Mouse (Mus musculus) splenic B cell, adult 2 months (primary cell): ENCODE measurements around the gene Csrnp3.

Experiments
- DNase-seq: peaks from one replicate; pipeline ENCODE4 v3.0.0-alpha.2; 2011; ENCODE audit warnings: low read depth, low spot score
- H3K27me3 ChIP-seq: 2 replicates; pipeline ENCODE4 v1.6.1; 2012; ENCODE audit warnings: mild to moderate bottlenecking, low read length, moderate library complexity, mixed read lengths; ENCODE audit not compliant: control insufficient read depth, poor library complexity, insufficient read depth, severe bottlenecking
- H3K36me3 ChIP-seq: 2 replicates; pipeline ENCODE4 v1.6.1; 2012; ENCODE audit warnings: mild to moderate bottlenecking, low read length, moderate library complexity, mixed read lengths; ENCODE audit not compliant: control insufficient read depth, poor library complexity, insufficient read depth, severe bottlenecking

Gene Csrnp3

DNA sequence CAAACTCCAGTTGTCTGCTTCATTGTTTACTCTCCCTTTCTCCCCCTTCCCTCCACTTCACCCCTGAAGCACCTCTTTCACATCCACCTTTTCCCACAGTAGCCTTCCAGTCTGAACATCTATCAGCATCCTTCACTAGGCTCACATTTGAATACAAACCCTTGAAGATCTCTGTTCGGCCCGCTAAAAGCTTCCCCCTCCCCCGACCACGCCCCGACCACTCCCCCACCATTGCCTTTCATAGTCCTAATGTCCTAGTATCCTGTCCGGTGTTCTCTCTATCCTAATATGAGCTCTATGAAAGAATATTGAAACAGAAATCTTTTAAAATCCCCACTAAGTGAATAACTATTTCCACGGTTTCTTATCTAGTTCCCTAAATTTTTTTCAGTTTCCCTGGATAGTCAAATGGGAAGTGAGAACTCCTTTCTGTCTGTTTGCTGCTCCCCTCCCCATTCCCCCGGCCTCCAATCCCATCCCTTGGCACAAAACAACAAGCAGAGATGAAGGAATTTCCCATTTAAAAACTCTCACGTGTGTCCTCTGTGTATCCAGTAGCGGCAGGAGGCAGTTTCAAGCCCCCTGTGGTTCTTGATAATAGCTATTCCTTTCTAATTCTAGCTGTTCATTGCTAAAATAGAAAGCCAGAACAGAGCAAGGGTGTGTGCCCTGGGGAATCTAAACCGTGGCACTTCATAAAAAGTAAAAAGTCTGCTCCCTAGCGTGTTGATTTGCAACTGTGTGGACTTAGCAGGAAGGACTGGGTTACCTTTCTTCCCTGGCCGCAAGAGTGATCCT lies 64.4 kb downstream of the Csrnp3 start:
- DNase-seq, result no peak
- H3K27me3 ChIP-seq, result no peaks in the 10 kb centered on the region
- no peaks in the 10 kb centered on the region for H3K36me3 ChIP-seq

DNA sequence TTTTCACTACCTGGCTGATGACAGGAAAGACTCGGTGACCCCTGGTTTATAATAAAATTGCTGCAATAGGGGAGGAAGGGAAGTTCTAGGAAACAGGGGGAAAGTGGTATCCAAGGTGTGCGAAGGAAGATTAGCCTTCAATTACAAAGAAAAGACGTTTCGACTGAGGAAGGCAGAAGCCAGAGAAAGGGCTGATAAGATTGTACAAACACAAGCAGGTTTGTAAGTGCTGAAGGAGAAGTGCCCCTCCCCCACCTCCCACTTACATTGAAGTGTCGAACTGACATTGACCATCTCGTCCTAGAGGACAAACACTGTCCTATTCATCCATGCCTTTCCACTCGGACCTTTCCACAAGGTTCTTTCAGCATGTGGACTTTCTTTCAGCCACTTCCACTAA lies 70.4 kb downstream of the Csrnp3 start:
- Histone ChIP-seq H3K27me3 (no peaks in the 10 kb centered on the region), H3K36me3 (no peaks in the 10 kb centered on the region)
- no peak for DNase-seq

DNA sequence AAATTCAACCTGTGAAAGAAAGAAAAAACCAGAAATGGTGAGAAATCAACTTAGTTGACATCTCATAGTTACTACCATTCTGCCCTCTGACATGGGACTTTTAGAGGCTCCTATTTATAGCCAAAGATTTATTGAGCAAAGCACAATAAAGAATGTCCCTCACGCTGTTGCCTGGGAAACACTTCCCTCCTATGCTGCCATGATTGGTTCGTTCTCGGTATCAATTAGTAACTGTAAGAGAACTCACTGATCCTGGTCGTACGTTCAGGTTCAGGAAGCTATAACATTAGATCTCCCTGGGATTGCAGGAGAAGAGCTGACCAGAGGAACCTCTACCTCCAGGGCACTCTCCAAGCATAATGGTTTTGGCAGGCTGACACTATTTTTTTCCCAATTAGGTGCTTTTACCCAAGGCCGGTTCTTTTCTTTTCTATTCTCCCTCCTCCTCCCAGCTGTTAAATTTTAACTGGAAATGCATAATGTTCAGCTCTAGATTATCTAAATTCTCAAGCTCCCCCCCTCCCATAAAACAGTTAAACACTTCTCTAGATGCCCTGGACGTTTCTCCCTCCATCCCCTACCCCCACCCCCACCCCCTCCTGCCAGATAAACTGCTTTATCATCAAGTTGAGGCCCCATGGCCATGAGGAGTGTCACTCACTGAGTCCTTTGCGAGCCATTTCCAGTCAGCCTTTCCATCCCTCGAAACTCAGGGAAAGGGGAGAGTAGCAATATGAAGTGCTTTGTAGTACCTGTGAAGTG lies 75.3 kb downstream of the Csrnp3 start:
- no peak for DNase-seq
- no peaks in the 10 kb centered on the region for H3K27me3 ChIP-seq
- H3K36me3 ChIP-seq, result no peaks in the 10 kb centered on the region

DNA sequence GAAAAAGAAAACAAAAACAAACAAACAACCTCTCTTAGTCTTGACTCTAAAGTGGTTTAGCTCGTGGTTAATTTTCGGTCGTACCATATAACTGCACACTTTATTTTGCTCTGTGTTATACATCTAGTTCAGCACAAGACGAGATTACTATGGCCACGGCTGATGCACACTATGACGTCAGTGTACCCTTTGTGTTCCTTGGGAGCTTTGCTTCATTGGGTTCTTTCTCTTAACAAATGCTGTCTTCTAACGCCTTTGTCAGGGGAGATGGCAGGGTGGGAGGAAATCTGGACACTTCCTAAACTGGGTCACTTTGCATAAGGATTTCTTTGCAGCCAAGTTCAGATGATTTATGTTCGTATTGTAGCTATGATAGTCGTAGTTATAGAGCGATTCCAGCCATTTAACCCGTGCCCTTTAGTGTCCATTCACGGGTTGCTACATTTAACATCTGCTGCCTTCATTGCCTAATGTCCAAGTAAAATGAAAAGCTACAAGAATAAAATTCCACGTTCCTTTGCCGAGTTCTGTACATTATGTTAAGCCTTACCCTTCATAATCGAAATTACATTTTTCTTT lies 79.9 kb downstream of the Csrnp3 start:
- DNase-seq, result no peak
- H3K36me3 ChIP-seq, result no peaks in the 10 kb centered on the region
- no peaks in the 10 kb centered on the region for H3K27me3 ChIP-seq

DNA sequence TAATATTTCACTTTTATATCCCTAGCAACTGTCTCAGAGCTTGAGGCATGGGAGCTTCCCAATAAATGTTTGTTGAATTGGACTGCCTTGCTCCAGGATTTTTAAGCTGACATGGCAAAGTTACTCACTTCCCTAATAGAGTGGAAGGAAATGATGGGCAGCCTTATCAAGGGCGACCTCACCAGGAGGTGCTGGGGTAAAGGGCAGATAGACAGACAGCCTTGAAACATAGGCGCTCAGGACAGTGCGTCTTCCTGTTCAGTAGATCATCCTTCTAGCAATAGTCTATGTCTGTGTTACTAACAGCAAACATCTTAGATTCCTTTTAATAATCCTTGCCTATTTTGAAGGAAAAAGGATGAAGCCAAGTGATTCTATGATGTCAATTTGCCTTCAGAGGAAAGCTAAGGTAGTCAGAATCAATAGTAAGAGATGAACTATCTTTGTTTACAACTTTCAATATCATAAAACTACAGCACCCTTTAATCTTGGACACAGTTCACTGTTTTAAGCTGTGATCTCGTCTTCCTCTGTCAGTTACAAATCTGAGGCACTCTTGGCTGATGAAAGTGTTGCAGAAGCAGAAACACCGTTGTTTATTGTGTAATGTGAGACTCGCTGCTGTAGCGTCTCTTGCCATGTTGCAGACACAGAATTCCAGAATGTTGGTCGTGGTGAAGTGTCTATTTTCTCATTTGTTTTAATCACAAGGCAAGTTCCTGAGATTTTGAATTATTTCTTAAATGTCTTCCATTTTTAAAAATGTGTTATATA lies 81.6 kb downstream of the Csrnp3 start:
- no peak for DNase-seq
- Histone ChIP-seq H3K27me3 (no peaks in the 10 kb centered on the region), H3K36me3 (no peaks in the 10 kb centered on the region)

DNA sequence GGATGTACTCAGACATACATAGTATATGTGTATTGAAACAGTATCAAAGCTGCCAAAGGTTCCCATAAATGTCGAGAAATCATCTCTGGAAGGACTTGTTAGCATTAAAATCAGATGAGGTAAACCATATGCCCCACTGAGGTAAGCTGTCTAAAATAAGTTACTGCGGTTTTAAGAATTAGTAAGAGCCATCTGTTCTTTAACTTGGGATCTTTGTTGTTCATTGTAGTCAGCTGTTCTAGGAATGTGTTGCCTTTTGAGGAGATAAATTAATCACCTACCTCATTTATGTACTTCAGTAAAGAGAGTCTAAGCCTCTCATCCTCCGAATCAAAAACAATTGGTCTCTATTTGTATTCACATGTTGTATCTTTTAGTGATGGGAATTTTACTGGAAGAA lies 83.7 kb downstream of the Csrnp3 start:
- H3K36me3 ChIP-seq, result no peaks in the 10 kb centered on the region
- DNase-seq, result no peak

DNA sequence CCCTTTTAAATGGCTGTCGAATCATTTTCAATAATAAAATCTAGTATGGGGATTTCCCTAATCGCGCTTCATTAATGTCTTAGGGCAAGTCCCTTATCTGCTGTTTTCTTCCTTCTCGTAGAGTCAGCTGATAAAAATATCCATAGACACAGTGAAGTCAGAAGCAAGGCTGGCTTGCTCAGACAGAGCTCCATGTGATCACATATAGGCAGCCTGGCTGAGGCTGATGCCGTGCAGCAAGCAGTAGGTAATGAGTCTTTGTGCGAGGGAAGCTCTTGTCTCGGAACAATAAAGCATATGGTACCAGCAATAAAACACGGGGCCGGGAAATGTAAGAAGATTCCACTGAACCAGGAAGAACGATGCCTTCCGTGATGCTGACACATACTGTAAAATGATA lies 84.4 kb downstream of the Csrnp3 start:
- DNase-seq, result no peak
- H3K36me3 ChIP-seq, result no peaks in the 10 kb centered on the region

More for the DNA sequence above, 83.7 kb downstream of the Csrnp3 start:
- no peaks in the 10 kb centered on the region for H3K27me3 ChIP-seq

DNA sequence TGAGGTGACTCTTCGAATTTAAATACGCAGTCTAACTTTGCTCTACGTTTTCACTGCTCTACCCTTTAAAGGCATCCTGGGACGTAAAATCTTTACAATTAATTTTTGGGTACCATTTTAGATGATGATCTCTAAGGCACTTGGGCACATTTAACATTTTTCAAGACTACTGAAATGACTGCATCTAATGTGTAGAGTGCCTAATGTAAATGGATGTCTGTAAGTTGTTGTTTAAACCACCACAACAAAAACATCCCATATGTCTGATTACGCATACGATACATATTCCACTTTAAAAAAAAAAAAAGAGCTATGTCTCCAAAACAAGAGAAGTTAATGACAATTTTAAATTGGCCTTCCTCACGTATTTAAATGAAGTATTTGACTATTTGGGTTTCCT lies 85.7 kb downstream of the Csrnp3 start:
- H3K27me3 ChIP-seq, result no peaks in the 10 kb centered on the region
- DNase-seq, result no peak
- H3K36me3 ChIP-seq, result no peaks in the 10 kb centered on the region

More for the DNA sequence above, 84.4 kb downstream of the Csrnp3 start:
- no peaks in the 10 kb centered on the region for H3K27me3 ChIP-seq

DNA sequence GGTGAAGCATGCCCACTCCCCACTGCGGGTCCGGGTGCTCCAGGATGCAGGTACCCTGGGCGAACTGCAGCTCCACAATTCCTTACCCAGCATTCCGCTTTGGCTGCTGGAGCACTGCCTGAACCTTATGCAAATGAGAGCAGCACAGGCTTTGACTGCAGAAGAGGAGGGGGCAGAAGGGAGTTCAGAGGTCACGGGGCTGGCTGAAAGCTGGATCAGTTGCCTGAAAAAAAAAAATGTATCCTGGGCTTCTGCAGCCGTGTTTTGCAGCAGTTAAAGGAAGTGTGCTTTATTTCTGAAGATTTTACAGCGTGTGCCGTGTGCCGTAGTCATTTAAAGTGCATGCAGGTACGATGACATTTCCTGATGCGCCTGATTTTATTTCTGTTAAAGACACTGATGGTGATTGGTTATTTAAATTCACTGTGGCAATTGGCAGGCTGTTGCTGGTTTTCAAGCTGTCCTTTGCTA lies 86.3 kb downstream of the Csrnp3 start:
- no peaks in the 10 kb centered on the region for H3K27me3 ChIP-seq
- no peaks in the 10 kb centered on the region for H3K36me3 ChIP-seq
- no peak for DNase-seq

DNA sequence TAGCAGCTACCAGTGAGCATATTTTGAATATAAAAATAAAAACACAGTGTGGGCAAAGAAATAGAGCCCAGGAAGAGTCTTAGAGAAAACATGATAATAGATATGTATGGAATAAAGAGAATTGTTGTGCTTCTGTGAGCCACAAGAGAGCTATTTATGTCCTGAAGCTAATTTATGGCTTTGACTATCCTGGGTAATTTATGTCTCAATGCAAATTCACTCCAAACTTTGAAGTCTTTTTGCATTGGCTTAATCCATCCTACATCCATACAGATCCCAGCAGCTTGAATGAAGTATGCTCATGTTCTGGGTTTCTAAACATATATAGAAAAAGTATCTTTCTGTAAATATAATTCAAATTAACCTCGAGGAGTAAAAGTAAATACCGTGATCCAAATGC lies 88.5 kb downstream of the Csrnp3 start:
- H3K27me3 ChIP-seq, result no peaks in the 10 kb centered on the region
- DNase-seq, result no peak

DNA sequence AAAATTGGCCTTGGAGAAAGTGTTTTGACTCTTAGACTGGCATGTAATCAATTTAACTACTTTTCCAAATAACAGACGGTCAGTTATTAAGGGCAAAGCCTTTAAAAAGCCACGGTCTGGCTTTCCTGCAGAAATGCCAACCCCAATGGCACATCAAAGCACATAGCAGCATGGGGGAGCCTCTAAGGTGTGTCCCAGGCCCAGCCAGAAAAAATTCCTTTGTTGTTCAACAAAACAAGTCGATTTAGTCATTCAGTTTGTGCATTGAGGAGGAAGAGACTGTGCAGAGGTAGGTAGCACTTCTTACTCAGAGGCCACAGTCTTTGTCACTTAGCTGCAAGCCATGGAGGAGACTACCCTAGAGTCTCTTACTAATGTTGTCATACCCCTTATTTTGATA lies 93.3 kb downstream of the Csrnp3 start:
- no peak for DNase-seq
- Histone ChIP-seq H3K36me3 (no peaks in the 10 kb centered on the region), H3K27me3 (no peaks in the 10 kb centered on the region)

More for the DNA sequence above, 88.5 kb downstream of the Csrnp3 start:
- no peaks in the 10 kb centered on the region for H3K36me3 ChIP-seq

DNA sequence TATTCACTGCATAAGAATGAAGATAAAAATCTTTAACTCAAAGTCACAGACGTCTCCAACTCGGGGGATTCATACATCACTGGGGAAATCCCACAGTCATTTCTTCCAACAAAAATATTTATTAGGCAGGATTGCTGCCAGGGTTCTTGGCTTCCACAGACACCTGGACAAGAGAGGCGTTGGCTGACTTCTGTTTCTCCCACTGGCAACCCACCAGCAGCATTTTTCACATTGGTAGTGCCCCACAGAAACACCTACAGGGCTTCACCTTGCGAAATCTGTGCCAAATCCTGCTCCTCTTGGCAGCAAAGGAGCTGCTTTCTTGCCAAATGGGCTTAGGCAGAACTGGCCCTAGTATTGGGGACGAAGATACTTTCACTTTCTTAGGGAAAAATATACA lies 94.8 kb downstream of the Csrnp3 start:
- DNase-seq, result no peak
- no peaks in the 10 kb centered on the region for H3K36me3 ChIP-seq

DNA sequence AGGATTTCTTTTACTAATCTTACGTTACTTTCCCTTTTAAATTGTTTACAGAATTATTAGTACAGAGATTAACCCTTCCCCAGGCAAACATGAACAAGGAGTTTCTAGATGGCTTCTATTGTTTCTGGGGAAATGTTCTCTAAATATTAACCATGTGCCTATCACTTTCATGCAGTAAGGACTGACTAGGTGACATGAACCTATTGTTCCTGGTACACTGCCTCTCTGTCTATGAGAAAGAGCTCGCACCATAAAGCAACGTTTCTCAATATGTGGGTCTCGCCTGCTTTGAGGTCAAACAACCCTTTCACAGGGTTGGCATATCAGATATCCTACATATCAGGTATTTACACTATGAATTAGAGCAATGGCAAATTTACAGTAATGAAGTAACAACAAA lies 96.8 kb downstream of the Csrnp3 start:
- DNase-seq, result no peak

More for the DNA sequence above, 94.8 kb downstream of the Csrnp3 start:
- no peaks in the 10 kb centered on the region for H3K27me3 ChIP-seq

DNA sequence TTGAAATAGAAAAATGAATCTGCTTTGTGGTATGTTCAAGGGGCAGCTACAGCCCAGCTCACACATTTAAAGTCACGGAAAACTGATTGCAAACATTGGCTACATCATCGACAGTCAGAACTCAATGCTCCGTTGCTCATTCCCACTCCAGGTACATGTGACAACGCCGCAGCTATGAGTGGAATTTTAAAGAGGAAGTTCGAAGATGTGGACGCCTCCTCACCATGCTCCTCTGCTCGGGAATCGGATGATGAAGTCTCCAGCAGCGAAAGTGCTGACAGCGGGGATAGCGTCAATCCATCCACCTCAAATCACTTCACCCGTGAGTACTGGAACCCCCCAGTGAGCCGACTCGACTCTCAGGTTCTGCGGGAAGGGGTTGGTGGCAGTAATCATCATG lies 103.2 kb downstream of the Csrnp3 start:
- no peaks in the 10 kb centered on the region for H3K27me3 ChIP-seq

More for the DNA sequence above, 96.8 kb downstream of the Csrnp3 start:
- Histone ChIP-seq H3K27me3 (no peaks in the 10 kb centered on the region), H3K36me3 (no peaks in the 10 kb centered on the region)

More for the DNA sequence above, 103.2 kb downstream of the Csrnp3 start:
- H3K36me3 ChIP-seq, result no peaks in the 10 kb centered on the region
- no peak for DNase-seq
